Mouse (Mus musculus) heart, embryonic 15.5 days (tissue): ENCODE measurements around the gene Ankdd1a. TPM values are rescaled to one million over a fixed set of nuclear protein-coding genes. Genes with fewer than 3 reads are reported as not detected.

Experiments used
- ATAC-seq: fragments of 200-750 bp; cut with Nextera tagmentation; replicated peaks from 2 replicates; pipeline ENCODE4 v1.8.0; 2017; ENCODE audit warnings: low read depth, moderate TSS enrichment; ENCODE audit not compliant: insufficient number of reproducible peaks, insufficient read depth, low FRiP score
- H3K27ac ChIP-seq: fragments of 300-500 bp; sonication (generic); 2 replicates; pipeline ENCODE4 v1.5.1; 2015; ENCODE audit warnings: mild to moderate bottlenecking, inconsistent platforms
- H3K27me3 ChIP-seq: fragments of 300-500 bp; sonication (generic); 2 replicates; pipeline ENCODE4 v1.6.1; 2015; ENCODE audit warnings: inconsistent platforms
- H3K36me3 ChIP-seq: fragments of 300-500 bp; sonication (generic); 2 replicates; pipeline ENCODE4 v1.6.1; 2015; ENCODE audit warnings: mild to moderate bottlenecking, inconsistent platforms
- H3K4me1 ChIP-seq: fragments of 300-500 bp; sonication (generic); replicated peaks from 2 replicates; pipeline ENCODE4 v1.6.1; 2015; ENCODE audit warnings: inconsistent platforms
- H3K4me2 ChIP-seq: fragments of 300-500 bp; sonication (generic); 2 replicates; pipeline ENCODE4 v1.6.1; 2015; ENCODE audit warnings: inconsistent platforms, mild to moderate bottlenecking, moderate library complexity
- H3K4me3 ChIP-seq: fragments of 300-500 bp; sonication (generic); 2 replicates; pipeline ENCODE4 v1.5.1; 2015; ENCODE audit warnings: mild to moderate bottlenecking, inconsistent platforms
- H3K9ac ChIP-seq: fragments of 300-500 bp; sonication (generic); 2 replicates; pipeline ENCODE4 v1.6.1; 2015; ENCODE audit warnings: mild to moderate bottlenecking, inconsistent platforms
- H3K9me3 ChIP-seq: fragments of 300-500 bp; sonication (generic); replicated peaks from 2 replicates; pipeline ENCODE4 v1.6.1; 2016; ENCODE audit warnings: inconsistent platforms
- WGBS: fragments of 180-500 bp; shearing (Covaris S2); methylation state at CpG from one replicate; pipeline ENCODE4 v1.1.7; 2015; ENCODE audit warnings: mixed read lengths; 5-methylcytosine and 5-hydroxymethylcytosine counted together
- polyA plus RNA-seq: library from polyadenylated mRNA; unstranded; fragments of >200 nt; fragmentation: Nextera tagmentation; extraction: Ambion mirVana; gene quantifications from 2 replicates; pipeline ENCODE4 v1.2.1, GENCODE M21; 2015

The Ankdd1a gene
- polyA plus RNA-seq, 1 experiment from 2014 or later: not detected

DNA sequence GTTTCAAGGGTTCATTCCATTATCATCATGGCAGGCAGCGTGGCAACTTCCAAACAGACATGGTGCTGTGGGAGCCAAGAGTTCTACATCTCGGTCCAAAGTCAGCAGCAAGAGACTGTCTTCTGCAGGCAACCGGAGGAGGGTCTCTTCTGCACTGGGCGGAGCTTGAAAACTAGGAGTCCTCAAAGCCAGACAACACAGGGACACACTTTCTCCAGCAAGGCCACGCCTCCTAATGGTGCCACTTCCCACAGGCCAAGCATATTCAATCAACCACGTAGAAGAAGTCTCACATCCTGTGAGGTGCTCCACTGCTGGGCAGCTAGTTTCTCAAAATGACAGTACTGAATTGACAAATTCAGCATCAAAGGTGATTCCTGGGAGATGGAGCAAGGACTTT, 72.0 kb downstream of the Ankdd1a start:
- Histone ChIP-seq H3K9ac (no peak overlapping the region), H3K27ac (no peak overlapping the region), H3K4me1 (no peaks in the 10 kb centered on the region), H3K4me3 (no peak overlapping the region), H3K4me2 (no peak overlapping the region), H3K36me3 (peaks cover 63% of the 10 kb centered on the region), H3K9me3 (no peaks in the 10 kb centered on the region), H3K27me3 (no peaks in the 10 kb centered on the region)
- 86% methylated on average over 6 of the region's 6 CpGs for WGBS
- no peak for ATAC-seq

DNA sequence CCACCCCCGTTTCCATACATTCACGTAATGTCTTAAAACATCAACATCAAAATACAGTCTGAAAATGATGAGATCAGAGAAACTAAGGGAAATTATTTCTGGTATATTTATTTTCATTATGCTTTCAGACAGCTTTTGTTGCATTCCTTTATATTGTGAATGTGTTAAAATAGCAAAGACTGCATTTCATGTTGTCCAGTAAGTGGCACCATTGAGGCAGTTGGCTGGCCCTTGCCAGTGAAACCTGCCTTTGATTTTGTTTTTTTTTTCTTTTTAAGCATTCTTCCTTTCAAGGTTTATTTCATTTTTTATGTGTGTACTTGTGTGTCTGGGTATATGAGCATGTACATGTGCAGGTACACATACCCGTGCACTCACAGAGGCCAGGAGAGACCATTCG, 75.3 kb downstream of the Ankdd1a start:
- Histone ChIP-seq H3K4me1 (no peaks in the 10 kb centered on the region), H3K27ac (no peak overlapping the region), H3K4me3 (no peak overlapping the region), H3K27me3 (no peaks in the 10 kb centered on the region), H3K36me3 (peaks cover 53% of the 10 kb centered on the region), H3K9ac (no peak overlapping the region), H3K4me2 (no peak overlapping the region), H3K9me3 (no peaks in the 10 kb centered on the region)
- 95% methylated on average over 4 of the region's 4 CpGs for WGBS
- ATAC-seq: no peak

Other genes starting within 250 kb of the Ankdd1a start
- 44.4 and 46.4 TPM in 2 replicates for gene Clpx, start 225.9 kb downstream of the Ankdd1a start, polyA plus RNA-seq
- 5.8 and 7.1 TPM in 2 replicates for gene Pdcd7, start 174.1 kb downstream of the Ankdd1a start, polyA plus RNA-seq
- 0.09 and 0.19 TPM in 2 replicates for gene Ubap1l, start 159.2 kb downstream of the Ankdd1a start, polyA plus RNA-seq
- gene Kbtbd13, start 128.5 kb downstream of the Ankdd1a start, polyA plus RNA-seq: 1.00 and 1.7 TPM in 2 replicates
- 7.6 and 8.9 TPM in 2 replicates for gene Rasl12, start 121.7 kb downstream of the Ankdd1a start, polyA plus RNA-seq
- gene Slc51b, start 97.2 kb downstream of the Ankdd1a start, polyA plus RNA-seq: not detected in 2 replicates
- 13.2 and 13.6 TPM in 2 replicates for gene Mtfmt, start 84.4 kb downstream of the Ankdd1a start, polyA plus RNA-seq
- gene Spg21, start 59.2 kb downstream of the Ankdd1a start, polyA plus RNA-seq: 52.9 and 62.7 TPM in 2 replicates
- 9.8 and 14.8 TPM in 2 replicates for gene Plekho2, start 59.8 kb upstream of the Ankdd1a start, polyA plus RNA-seq
- gene Pif1, start 67.0 kb upstream of the Ankdd1a start, polyA plus RNA-seq: 9.8 and 12.8 TPM in 2 replicates
- gene Rbpms2, start 109.5 kb upstream of the Ankdd1a start, polyA plus RNA-seq: 90.2 and 98.2 TPM in 2 replicates
- 258 and 293 TPM in 2 replicates for gene Oaz2, start 147.8 kb upstream of the Ankdd1a start, polyA plus RNA-seq